Mouse (Mus musculus) heart, adult 2 months (tissue): ENCODE data around the gene Rassf3.

Source experiments
- CTCF ChIP-seq: fragments of 200-600 bp; IDR thresholded peaks from 2 replicates; pipeline ENCODE4 v1.8.1; 2022; ENCODE audit warnings: antibody characterized with exemption, mild to moderate bottlenecking, moderate library complexity
- EP300 ChIP-seq: fragments of 200-500 bp; IDR thresholded peaks from 2 replicates; pipeline ENCODE4 v1.6.1; 2011; ENCODE audit warnings: low read depth, low read length, control low read depth; ENCODE audit not compliant: insufficient read depth
- POLR2A ChIP-seq: fragments of 200-500 bp; IDR thresholded peaks from 2 replicates; pipeline ENCODE4 v1.6.1; 2011; ENCODE audit warnings: mild to moderate bottlenecking, low read depth, low read length, control low read depth; ENCODE audit not compliant: insufficient read depth

DNA sequence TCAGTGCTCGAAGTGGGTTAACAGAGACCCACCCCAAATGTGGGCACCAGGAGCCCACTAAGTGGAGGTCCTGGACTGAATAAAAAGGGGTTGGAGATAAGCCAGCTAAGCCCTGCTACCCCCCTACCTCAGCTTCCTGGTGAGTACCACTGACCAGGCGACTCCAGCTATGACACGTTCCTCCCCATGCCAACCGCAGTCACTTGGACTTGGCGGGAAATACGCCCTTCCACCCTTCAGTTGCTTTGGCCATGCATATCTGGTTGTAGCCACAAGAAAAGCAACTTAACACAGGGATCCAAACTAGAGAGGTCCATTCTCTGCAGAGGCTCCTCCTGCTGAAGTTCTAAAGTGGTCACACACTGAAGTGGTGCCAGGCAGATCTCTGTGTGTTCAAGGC lies 53.9 kb downstream of the Rassf3 start:
- no peak for TF ChIP-seq CTCF
- no peak for TF ChIP-seq POLR2A
- TF ChIP-seq EP300, result no peak
